Mouse (Mus musculus): Measurements from ENCODE around the gene Etfrf1. TPM values are rescaled to one million over a fixed set of nuclear protein-coding genes. Genes with fewer than 3 reads are reported as not detected.

Gene Etfrf1
- polyA plus RNA-seq, 1 experiment from 2014 or later, result 64.8 TPM

DNA sequence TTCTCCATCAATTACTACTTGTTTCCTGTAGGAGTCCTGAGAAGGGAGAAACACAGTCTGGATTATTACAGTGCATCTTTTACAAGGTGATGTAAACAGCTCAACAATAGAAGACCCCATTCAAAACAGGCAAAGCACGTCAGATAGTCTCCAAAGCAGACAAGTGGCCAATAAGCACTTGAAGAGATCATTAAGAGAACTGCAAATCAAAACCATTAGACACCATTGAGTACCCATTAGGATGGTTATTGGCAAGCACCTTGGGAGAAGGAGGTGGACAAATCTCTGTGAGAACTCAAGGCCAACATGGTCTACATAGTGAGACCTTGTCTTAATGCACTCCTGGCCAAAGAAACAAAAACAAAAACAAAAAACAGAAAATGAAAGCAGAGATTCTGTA lies 23.5 kb downstream of the Etfrf1 start:
- H3K9ac ChIP-seq (ENCODE audit: low read length), result no peak overlapping the region
- no peak overlapping the region for H3K4me2 ChIP-seq (ENCODE audit: low read length)
- no peak overlapping the region for H3K4me3 ChIP-seq (ENCODE audit: control insufficient read depth in 1 of 2, insufficient read depth in 1 of 2, low read depth in 1 of 2, low read length in 2 of 2)
- H3K27ac ChIP-seq (replicated peaks in 1 of 2; ENCODE audit: control insufficient read depth in 1 of 2, insufficient read depth in 1 of 2, low read depth in 2 of 2, low read length in 2 of 2), result no peak overlapping the region
- H3K36me3 ChIP-seq (ENCODE audit: control insufficient read depth, insufficient read depth, low read length), result peaks cover 40% of the 10 kb centered on the region
- 94% methylated on average over 1 of the region's 1 CpGs for WGBS
- H3K9me3 ChIP-seq (ENCODE audit: control insufficient read depth, low read length), result no peaks in the 10 kb centered on the region
- no peak for ATAC-seq (ENCODE audit: insufficient number of reproducible peaks, insufficient read depth, low FRiP score, low read depth)
- no peaks in the 10 kb centered on the region for H3K27me3 ChIP-seq (ENCODE audit: control insufficient read depth, insufficient read depth, low read length)
- H3K4me1 ChIP-seq (ENCODE audit: control insufficient read depth in 2 of 2, insufficient read depth in 2 of 2, low read length in 2 of 2), result no peaks in the 10 kb centered on the region; a peak in 1 of 4 replicates

DNA sequence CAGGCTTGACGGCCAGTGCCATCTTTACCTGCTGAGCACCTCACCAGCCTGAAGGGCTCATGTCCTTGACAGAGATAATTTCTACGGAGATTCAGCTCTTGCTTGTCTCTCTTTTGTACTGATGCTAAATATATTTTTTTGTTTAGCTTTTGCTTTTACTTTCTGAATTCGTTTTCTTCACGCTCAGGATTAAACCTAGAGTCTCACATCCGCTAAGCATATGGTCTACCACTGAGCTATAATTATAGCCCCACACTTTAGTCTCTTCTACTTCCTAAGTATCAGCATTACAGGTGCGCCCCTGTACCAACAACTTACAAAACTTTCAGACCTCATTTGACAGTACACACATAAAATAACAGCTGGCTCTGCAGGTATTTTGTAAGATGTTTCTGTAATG lies 24.4 kb downstream of the Etfrf1 start:
- Histone ChIP-seq H3K9me3 (ENCODE audit: control insufficient read depth, low read length) (no peaks in the 10 kb centered on the region), H3K4me2 (ENCODE audit: low read length) (no peak overlapping the region), H3K9ac (ENCODE audit: low read length) (no peak overlapping the region), H3K4me3 (ENCODE audit: control insufficient read depth in 1 of 2, insufficient read depth in 1 of 2, low read depth in 1 of 2, low read length in 2 of 2) (no peak overlapping the region), H3K27me3 (ENCODE audit: control insufficient read depth, insufficient read depth, low read length) (no peaks in the 10 kb centered on the region), H3K4me1 (ENCODE audit: control insufficient read depth in 2 of 2, insufficient read depth in 2 of 2, low read length in 2 of 2) (no peaks in the 10 kb centered on the region; a peak in 1 of 4 replicates), H3K27ac (replicated peaks in 1 of 2; ENCODE audit: control insufficient read depth in 1 of 2, insufficient read depth in 1 of 2, low read depth in 2 of 2, low read length in 2 of 2) (no peak overlapping the region), H3K36me3 (ENCODE audit: control insufficient read depth, insufficient read depth, low read length) (peaks cover 34% of the 10 kb centered on the region)
- 74% methylated on average over 6 of the region's 6 CpGs for WGBS
- ATAC-seq (ENCODE audit: insufficient number of reproducible peaks, insufficient read depth, low FRiP score, low read depth), result no peak

DNA sequence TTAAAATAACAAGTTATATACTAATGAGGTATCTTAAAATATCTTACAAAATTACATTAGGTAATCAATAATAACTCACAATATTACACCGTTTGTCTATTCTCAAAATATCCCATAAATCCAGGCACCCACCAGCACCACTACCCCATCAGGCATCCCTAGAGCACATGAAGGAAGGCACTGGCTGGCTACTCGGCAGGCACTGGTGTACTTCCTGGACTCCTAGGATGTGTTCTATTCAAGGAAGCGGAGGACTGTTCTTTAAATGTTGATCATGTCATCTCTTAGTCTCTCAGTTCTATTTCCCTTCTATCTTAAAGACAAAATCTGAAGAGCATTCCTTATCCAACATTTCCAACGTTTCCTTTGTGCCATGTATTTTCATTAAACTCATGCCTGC lies 26.2 kb downstream of the Etfrf1 start:
- Histone ChIP-seq H3K9ac (ENCODE audit: low read length) (no peak overlapping the region), H3K4me1 (ENCODE audit: control insufficient read depth in 2 of 2, insufficient read depth in 2 of 2, low read length in 2 of 2) (no peaks in the 10 kb centered on the region; a peak in 1 of 4 replicates), H3K4me2 (ENCODE audit: low read length) (no peak overlapping the region), H3K9me3 (ENCODE audit: control insufficient read depth, low read length) (no peaks in the 10 kb centered on the region), H3K27ac (replicated peaks in 1 of 2; ENCODE audit: control insufficient read depth in 1 of 2, insufficient read depth in 1 of 2, low read depth in 2 of 2, low read length in 2 of 2) (no peak overlapping the region), H3K4me3 (ENCODE audit: control insufficient read depth in 1 of 2, insufficient read depth in 1 of 2, low read depth in 1 of 2, low read length in 2 of 2) (no peak overlapping the region), H3K27me3 (ENCODE audit: control insufficient read depth, insufficient read depth, low read length) (no peaks in the 10 kb centered on the region), H3K36me3 (ENCODE audit: control insufficient read depth, insufficient read depth, low read length) (peaks cover 32% of the 10 kb centered on the region)
- no peak for ATAC-seq (ENCODE audit: insufficient number of reproducible peaks, insufficient read depth, low FRiP score, low read depth)
- WGBS, result 66% methylated on average over 4 of the region's 4 CpGs

DNA sequence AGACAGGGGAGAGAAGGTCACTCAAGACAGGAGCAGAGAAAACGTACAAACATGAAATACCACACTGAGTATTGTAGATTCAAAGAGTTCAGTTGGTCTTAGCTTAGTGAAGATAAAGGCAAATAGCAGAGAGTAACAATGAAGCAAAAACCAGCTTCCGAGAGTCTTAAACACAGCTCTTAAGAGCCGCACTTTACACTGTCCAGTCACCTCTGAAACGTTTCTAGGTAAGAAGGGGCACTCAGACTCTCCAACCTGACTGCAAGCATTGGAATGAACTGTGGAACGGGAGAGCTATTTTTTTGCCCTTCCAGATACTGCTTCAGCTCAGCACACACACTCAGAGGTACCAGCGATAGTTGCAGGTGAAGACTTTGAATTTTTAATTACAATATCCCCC lies 29.4 kb downstream of the Etfrf1 start:
- Histone ChIP-seq H3K9me3 (ENCODE audit: control insufficient read depth, low read length) (no peaks in the 10 kb centered on the region), H3K4me2 (ENCODE audit: low read length) (no peak overlapping the region), H3K27me3 (ENCODE audit: control insufficient read depth, insufficient read depth, low read length) (no peaks in the 10 kb centered on the region), H3K9ac (ENCODE audit: low read length) (no peak overlapping the region), H3K27ac (replicated peaks in 1 of 2; ENCODE audit: control insufficient read depth in 1 of 2, insufficient read depth in 1 of 2, low read depth in 2 of 2, low read length in 2 of 2) (no peak overlapping the region), H3K4me3 (ENCODE audit: control insufficient read depth in 1 of 2, insufficient read depth in 1 of 2, low read depth in 1 of 2, low read length in 2 of 2) (no peak overlapping the region), H3K36me3 (ENCODE audit: control insufficient read depth, insufficient read depth, low read length) (peaks cover 32% of the 10 kb centered on the region), H3K4me1 (ENCODE audit: control insufficient read depth in 2 of 2, insufficient read depth in 2 of 2, low read length in 2 of 2) (no peaks in the 10 kb centered on the region; a peak in 1 of 4 replicates)
- ATAC-seq (ENCODE audit: insufficient number of reproducible peaks, insufficient read depth, low FRiP score, low read depth), result no peak
- 76% methylated on average over 6 of the region's 6 CpGs for WGBS

DNA sequence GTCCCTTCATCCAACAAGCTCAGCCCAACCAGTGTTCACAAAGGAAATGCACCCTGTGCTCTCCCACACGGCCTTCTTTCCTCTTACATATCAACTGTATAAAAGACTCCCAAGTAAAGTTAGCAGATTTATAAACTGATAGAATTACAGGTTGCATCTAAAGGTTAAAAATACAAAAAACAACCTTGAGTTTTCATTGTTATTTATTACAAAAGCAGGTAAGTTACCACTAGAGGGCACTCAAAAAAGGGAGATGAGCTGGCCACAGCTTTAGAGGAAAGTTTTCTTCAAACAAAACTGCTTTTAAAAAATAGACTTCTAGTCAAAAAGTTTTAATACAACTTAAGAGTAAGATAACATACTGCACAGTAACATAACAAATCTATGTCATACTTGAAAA lies 31.6 kb downstream of the Etfrf1 start:
- Histone ChIP-seq H3K36me3 (ENCODE audit: control insufficient read depth, insufficient read depth, low read length) (peaks cover 36% of the 10 kb centered on the region), H3K27me3 (ENCODE audit: control insufficient read depth, insufficient read depth, low read length) (no peaks in the 10 kb centered on the region), H3K27ac (replicated peaks in 1 of 2; ENCODE audit: control insufficient read depth in 1 of 2, insufficient read depth in 1 of 2, low read depth in 2 of 2, low read length in 2 of 2) (no peak overlapping the region), H3K4me3 (ENCODE audit: control insufficient read depth in 1 of 2, insufficient read depth in 1 of 2, low read depth in 1 of 2, low read length in 2 of 2) (no peak overlapping the region), H3K4me1 (ENCODE audit: control insufficient read depth in 2 of 2, insufficient read depth in 2 of 2, low read length in 2 of 2) (no peaks in the 10 kb centered on the region; a peak in 1 of 4 replicates), H3K9me3 (ENCODE audit: control insufficient read depth, low read length) (no peaks in the 10 kb centered on the region), H3K9ac (ENCODE audit: low read length) (no peak overlapping the region), H3K4me2 (ENCODE audit: low read length) (no peak overlapping the region)
- 19% methylated on average over 1 of the region's 1 CpGs for WGBS
- no peak for ATAC-seq (ENCODE audit: insufficient number of reproducible peaks, insufficient read depth, low FRiP score, low read depth)

DNA sequence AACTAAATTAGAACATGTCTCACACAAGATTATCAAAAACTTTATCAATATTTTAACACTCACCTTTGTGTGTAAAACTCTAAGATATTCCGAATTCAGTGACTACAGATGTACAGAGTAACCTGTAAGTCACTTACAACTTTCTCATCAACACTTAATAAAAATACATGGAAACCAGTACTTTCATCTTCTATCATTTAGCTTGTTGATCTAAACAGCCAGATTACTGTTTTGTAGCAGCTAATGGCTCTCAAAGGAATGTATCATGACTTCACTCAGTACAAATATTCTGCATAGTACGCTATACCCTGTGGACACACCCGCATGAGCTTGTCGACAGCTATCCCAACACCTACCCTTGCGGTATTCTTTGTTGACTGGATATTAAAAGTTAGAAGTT lies 35.9 kb downstream of the Etfrf1 start:
- Histone ChIP-seq H3K9me3 (ENCODE audit: control insufficient read depth, low read length) (no peaks in the 10 kb centered on the region), H3K9ac (ENCODE audit: low read length) (no peak overlapping the region), H3K4me3 (ENCODE audit: control insufficient read depth in 1 of 2, insufficient read depth in 1 of 2, low read depth in 1 of 2, low read length in 2 of 2) (no peak overlapping the region), H3K27me3 (ENCODE audit: control insufficient read depth, insufficient read depth, low read length) (peaks cover 10% of the 10 kb centered on the region), H3K27ac (replicated peaks in 1 of 2; ENCODE audit: control insufficient read depth in 1 of 2, insufficient read depth in 1 of 2, low read depth in 2 of 2, low read length in 2 of 2) (no peak overlapping the region), H3K36me3 (ENCODE audit: control insufficient read depth, insufficient read depth, low read length) (peaks cover 21% of the 10 kb centered on the region), H3K4me2 (ENCODE audit: low read length) (no peak overlapping the region), H3K4me1 (ENCODE audit: control insufficient read depth in 2 of 2, insufficient read depth in 2 of 2, low read length in 2 of 2) (peaks cover 0 to 11% of the 10 kb centered on the region in 2 experiments; a peak in 3 of 4 replicates)
- 80% methylated on average over 5 of the region's 5 CpGs for WGBS
- ATAC-seq (ENCODE audit: insufficient number of reproducible peaks, insufficient read depth, low FRiP score, low read depth), result no peak

DNA sequence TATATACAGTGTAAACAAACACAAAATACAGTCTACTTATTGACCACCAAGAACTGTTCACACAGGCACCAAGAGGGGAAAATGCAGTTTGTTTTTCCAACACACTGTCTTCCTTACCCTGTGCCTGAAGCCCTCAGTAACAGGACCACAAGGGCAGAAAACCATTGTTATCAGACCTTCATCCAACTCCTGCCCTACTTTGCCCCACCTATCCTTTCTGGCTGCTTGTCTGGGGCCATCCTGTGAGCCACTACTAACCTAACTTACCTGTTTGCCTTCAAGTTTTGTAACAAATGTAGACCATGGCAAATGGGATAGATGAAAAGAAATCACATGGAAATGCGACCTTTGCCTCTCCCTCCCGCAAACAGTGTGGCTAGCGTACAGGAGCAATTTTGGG lies 37.0 kb downstream of the Etfrf1 start:
- Histone ChIP-seq H3K9ac (ENCODE audit: low read length) (no peak overlapping the region), H3K27me3 (ENCODE audit: control insufficient read depth, insufficient read depth, low read length) (peaks cover 11% of the 10 kb centered on the region), H3K4me3 (ENCODE audit: control insufficient read depth in 1 of 2, insufficient read depth in 1 of 2, low read depth in 1 of 2, low read length in 2 of 2) (no peak overlapping the region), H3K4me2 (ENCODE audit: low read length) (peak overlapping the region; percentile 91), H3K9me3 (ENCODE audit: control insufficient read depth, low read length) (no peaks in the 10 kb centered on the region), H3K27ac (replicated peaks in 1 of 2; ENCODE audit: control insufficient read depth in 1 of 2, insufficient read depth in 1 of 2, low read depth in 2 of 2, low read length in 2 of 2) (no peak overlapping the region), H3K36me3 (ENCODE audit: control insufficient read depth, insufficient read depth, low read length) (peaks cover 21% of the 10 kb centered on the region), H3K4me1 (ENCODE audit: control insufficient read depth in 2 of 2, insufficient read depth in 2 of 2, low read length in 2 of 2) (peaks cover 0 to 11% of the 10 kb centered on the region in 2 experiments; a peak in 3 of 4 replicates)
- no peak for ATAC-seq (ENCODE audit: insufficient number of reproducible peaks, insufficient read depth, low FRiP score, low read depth)
- 83% methylated on average over 3 of the region's 3 CpGs for WGBS
